In the genomic region with DNA sequence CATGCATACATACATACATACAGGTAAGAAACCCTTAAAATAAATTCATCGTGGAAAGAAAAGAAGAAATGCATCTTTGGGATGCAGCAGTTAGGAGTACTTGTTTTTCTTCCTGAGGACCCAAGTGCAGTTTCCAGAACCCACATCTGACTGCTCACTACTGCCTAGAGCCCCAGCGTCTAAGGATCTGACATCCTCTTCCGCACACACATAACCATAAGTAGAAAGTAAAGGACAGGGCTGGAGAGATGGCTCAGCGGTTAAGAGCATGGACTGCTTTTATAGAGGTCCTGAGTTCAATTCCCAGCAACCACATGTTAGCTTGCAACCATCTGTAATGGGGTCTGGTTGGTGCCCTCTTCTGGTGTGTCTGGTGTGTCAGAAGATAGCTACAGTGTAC, we compare ENCODE assay signal across 33 mouse cellular contexts. TPM values are rescaled to one million over a fixed set of nuclear protein-coding genes. Genes with fewer than 3 reads are reported as not detected.
"Had no signal": no experiment of that assay in that cellular context is flagged by ENCODE, and none has a peak within 500 bp of the region (broad histone marks: within the 10 kb centered on the region; RNA-seq: fewer than 3 reads in every experiment).

No protein-coding gene starts in this region.

- H3K27me3 ChIP-seq: limb, embryonic 12.5 days; limb, embryonic 13.5 days; limb, embryonic 15.5 days; liver, embryonic 12.5 days; liver, embryonic 13.5 days; liver, embryonic 15.5 days; lung, embryonic 15.5 days; megakaryocyte, embryonic 14.5 days; midbrain, embryonic 13.5 days; midbrain, embryonic 15.5 days; neural tube, embryonic 12.5 days; neural tube, embryonic 13.5 days had no signal

- H3K9me3 ChIP-seq: limb, embryonic 15.5 days; liver, embryonic 15.5 days; lung, embryonic 15.5 days; midbrain, embryonic 13.5 days; midbrain, embryonic 15.5 days; neural tube, embryonic 13.5 days had no signal

- H3K4me3 ChIP-seq: limb, embryonic 12.5 days; limb, embryonic 13.5 days; limb, embryonic 15.5 days; lung, embryonic 15.5 days; midbrain, embryonic 10.5 days; midbrain, embryonic 12.5 days; midbrain, embryonic 13.5 days; midbrain, embryonic 15.5 days; neural tube, embryonic 12.5 days; neural tube, embryonic 13.5 days had no signal

- H3K27ac ChIP-seq: liver, embryonic 12.5 days; liver, embryonic 14.5 days; liver, embryonic 15.5 days; midbrain, embryonic 15.5 days; neural tube, embryonic 12.5 days had no signal

- DNase-seq: left cerebral cortex, postnatal 4 days; liver; liver, embryonic 13.5 days; liver, postnatal 0 days; lung, adult 18-20 months; lung, adult 2 months; lung, embryonic 14.5 days; lung, postnatal 10 days; lung, postnatal 14 days; lung, postnatal 36 days; lung, postnatal 4 days; midbrain, embryonic 14.5 days had no signal

- H3K36me3 ChIP-seq: limb, embryonic 12.5 days; limb, embryonic 13.5 days; limb, embryonic 15.5 days; liver, embryonic 12.5 days; liver, embryonic 13.5 days; liver, embryonic 15.5 days; lung, embryonic 15.5 days; midbrain, embryonic 10.5 days; midbrain, embryonic 12.5 days; midbrain, embryonic 13.5 days; midbrain, embryonic 15.5 days; neural tube, embryonic 12.5 days; neural tube, embryonic 13.5 days had no signal

- H3K9ac ChIP-seq: limb, embryonic 12.5 days; limb, embryonic 15.5 days; liver, embryonic 12.5 days; liver, embryonic 14.5 days; liver, embryonic 15.5 days; lung, embryonic 14.5 days; lung, embryonic 15.5 days; midbrain, embryonic 12.5 days; midbrain, embryonic 13.5 days; midbrain, embryonic 15.5 days; neural tube, embryonic 13.5 days had no signal

RNA-seq across cellular contexts. Expression of gene Gm42791, which starts 37.5 kb away (rescaled TPM):
- total RNA-seq: liver, adult 2 months; megakaryocyte progenitor cell, adult 5-6 weeks; megakaryocyte, adult 5-6 weeks; midbrain, postnatal 0 days; monocyte, adult 5-6 weeks had no signal
- polyA plus RNA-seq: limb, embryonic 14.5 days; liver, adult 2 months; liver, embryonic 11.5 days; liver, embryonic 14.5 days; liver, embryonic 15.5 days; lung, adult 2 months; midbrain, embryonic 14.5 days had no signal
